Mouse (Mus musculus) heart, postnatal 0 days (tissue): Measurements from ENCODE around the gene Calml3. TPM values are rescaled to one million over a fixed set of nuclear protein-coding genes. Genes with fewer than 3 reads are reported as not detected.

Source experiments
- ATAC-seq: fragments of 200-750 bp; cut with Nextera tagmentation; 2 replicates; pipeline ENCODE4 v1.8.0; 2017; ENCODE audit warnings: low read depth, moderate number of reproducible peaks, moderate library complexity; ENCODE audit not compliant: insufficient read depth
- DNase-seq: peaks from one replicate; pipeline ENCODE4 v3.0.0-alpha.2; 2016; ENCODE audit warnings: low spot score
- H3K27ac ChIP-seq: fragments of 300-500 bp; sonication (generic); 2 replicates; pipeline ENCODE4 v1.5.1; 2014; ENCODE audit warnings: low read depth, mild to moderate bottlenecking
- H3K27me3 ChIP-seq: fragments of 300-500 bp; sonication (generic); 2 replicates; pipeline ENCODE4 v1.6.1; 2014; ENCODE audit warnings: low read length, mixed read lengths; ENCODE audit not compliant: control insufficient read depth, insufficient read depth
- H3K36me3 ChIP-seq: fragments of 300-500 bp; sonication (generic); replicated peaks from 2 replicates; pipeline ENCODE4 v1.6.1; 2014; ENCODE audit warnings: low read length, mixed read lengths; ENCODE audit not compliant: control insufficient read depth, insufficient read depth
- H3K4me1 ChIP-seq: fragments of 300-500 bp; sonication (generic); 2 replicates; pipeline ENCODE4 v1.6.1; 2014; ENCODE audit warnings: antibody characterized with exemption; ENCODE audit not compliant: control insufficient read depth, insufficient read depth
- H3K4me2 ChIP-seq: fragments of 300-500 bp; sonication (generic); 2 replicates; pipeline ENCODE4 v1.6.1; 2014; ENCODE audit warnings: low read depth, mild to moderate bottlenecking, low read length, moderate library complexity
- H3K4me3 ChIP-seq: fragments of 300-500 bp; sonication (generic); 2 replicates; pipeline ENCODE4 v1.5.1; 2014; ENCODE audit warnings: low read depth, low read length
- H3K9ac ChIP-seq: fragments of 300-500 bp; sonication (generic); replicated peaks from 2 replicates; pipeline ENCODE4 v1.6.1; 2014; ENCODE audit warnings: low read depth, low read length, mixed read lengths
- H3K9me3 ChIP-seq: fragments of 300-500 bp; sonication (generic); replicated peaks from 2 replicates; pipeline ENCODE4 v1.6.1; 2016; ENCODE audit warnings: low read length; ENCODE audit not compliant: control insufficient read depth
- CTCF ChIP-seq: IDR thresholded peaks from 2 replicates; pipeline ENCODE4 v1.5.1; 2016; ENCODE audit warnings: antibody characterized with exemption, control low read depth, low read depth
- EP300 ChIP-seq: IDR thresholded peaks from 2 replicates; pipeline ENCODE4 v1.6.1; 2016; ENCODE audit warnings: antibody characterized with exemption, low read depth
- WGBS: fragments of 180-500 bp; shearing (Covaris S2); extraction: QIAGEN DNeasy Blood & Tissue Kit; methylation state at CpG from one replicate; pipeline ENCODE4 v1.1.7; 2014; 5-methylcytosine and 5-hydroxymethylcytosine counted together
- polyA plus RNA-seq: library from polyadenylated mRNA; unstranded; fragments of >200 nt; fragmentation: Nextera tagmentation; extraction: Ambion mirVana; gene quantifications from 2 replicates; pipeline ENCODE4 v1.2.1, GENCODE M21; 2015
- total RNA-seq: library from RNA; depleted of rRNA; stranded (reverse); fragments of >200 nt; gene quantifications from 2 replicates; pipeline ENCODE4 v1.2.3, GENCODE M21; 2014; ENCODE audit warnings: low replicate concordance

Calml3 gene
- total and polyA plus RNA-seq, 2 experiments from 2014 or later = not detected

- H3K36me3 ChIP-seq = no peaks in the 10 kb centered on the region
- DNase-seq = no peak
- 0 out of 2 replicates have a peak, but pooled peaks cover 8% of the 10 kb centered on the region for H3K4me1 ChIP-seq
- no peak overlapping the region for H3K9ac ChIP-seq
- H3K27ac ChIP-seq = no peak overlapping the region
- TF ChIP-seq CTCF (no peak), EP300 (no peak)
- no peaks in the 10 kb centered on the region for H3K27me3 ChIP-seq
- no peaks in the 10 kb centered on the region for H3K9me3 ChIP-seq
- no peak overlapping the region for H3K4me2 ChIP-seq
- H3K4me3 ChIP-seq = no peak overlapping the region
- whole genome bisulfite sequencing = 72% methylated on average over 2 of the region's 2 CpGs
- ATAC-seq = no peak
Measured at GRCm38 (mm10) chr13:3789531-3789930, 14.6 kb downstream of the Calml3 start.

GRCm38 (mm10) chr13:3788588-3788987 is 15.5 kb downstream of the Calml3 start:
- H3K4me1 ChIP-seq = 0 out of 2 replicates have a peak, but pooled peaks cover 8% of the 10 kb centered on the region
- no peaks in the 10 kb centered on the region for H3K9me3 ChIP-seq
- TF ChIP-seq EP300 (no peak), CTCF (no peak)
- H3K36me3 ChIP-seq = no peaks in the 10 kb centered on the region
- H3K4me3 ChIP-seq = no peak overlapping the region
- no peak overlapping the region for H3K4me2 ChIP-seq
- WGBS = 83% methylated on average over 2 of the region's 2 CpGs
- no peak overlapping the region for H3K9ac ChIP-seq
- ATAC-seq (no peak), DNase-seq (no peak)
- H3K27me3 ChIP-seq = no peaks in the 10 kb centered on the region
- H3K27ac ChIP-seq = no peak overlapping the region

- TF ChIP-seq EP300 (no peak), CTCF (no peak)
- no peak overlapping the region for H3K9ac ChIP-seq
- no peaks in the 10 kb centered on the region for H3K9me3 ChIP-seq
- H3K4me1 ChIP-seq = 0 out of 2 replicates have a peak, but pooled peaks cover 7% of the 10 kb centered on the region
- no peaks in the 10 kb centered on the region for H3K36me3 ChIP-seq
- DNase-seq (no peak), ATAC-seq (no peak)
- H3K27me3 ChIP-seq = no peaks in the 10 kb centered on the region
- H3K4me2 ChIP-seq = no peak overlapping the region
- no peak overlapping the region for H3K4me3 ChIP-seq
- WGBS = 82% methylated on average over 3 of the region's 3 CpGs
- H3K27ac ChIP-seq = no peak overlapping the region
Measured at GRCm38 (mm10) chr13:3787644-3788043, 16.5 kb downstream of the Calml3 start.

GRCm38 (mm10) chr13:3787102-3787501 is 17.0 kb downstream of the Calml3 start:
- Histone ChIP-seq H3K4me3 (no peak overlapping the region), H3K27me3 (no peaks in the 10 kb centered on the region), H3K4me2 (no peak overlapping the region), H3K4me1 (0 out of 2 replicates have a peak, but pooled peaks cover 6% of the 10 kb centered on the region), H3K9me3 (no peaks in the 10 kb centered on the region), H3K36me3 (no peaks in the 10 kb centered on the region), H3K9ac (no peak overlapping the region), H3K27ac (no peak overlapping the region)
- WGBS = 32% methylated on average over 4 of the region's 4 CpGs
- ATAC-seq = no peak
- TF ChIP-seq EP300 = no peak
- TF ChIP-seq CTCF = no peak
- DNase-seq = no peak

- Histone ChIP-seq H3K4me2 (no peak overlapping the region), H3K27ac (no peak overlapping the region), H3K4me1 (no peaks in the 10 kb centered on the region), H3K9ac (no peak overlapping the region), H3K36me3 (no peaks in the 10 kb centered on the region), H3K27me3 (no peaks in the 10 kb centered on the region), H3K9me3 (no peaks in the 10 kb centered on the region), H3K4me3 (no peak overlapping the region)
- no peak for TF ChIP-seq CTCF
- no peak for TF ChIP-seq EP300
- DNase-seq (no peak), ATAC-seq (no peak)
- WGBS = 69% methylated on average over 2 of the region's 2 CpGs
Measured at GRCm38 (mm10) chr13:3783621-3784020, 20.5 kb downstream of the Calml3 start.

GRCm38 (mm10) chr13:3782499-3782898 is 21.6 kb downstream of the Calml3 start:
- ATAC-seq = no peak
- Histone ChIP-seq H3K9ac (no peak overlapping the region), H3K4me2 (no peak overlapping the region), H3K4me1 (no peaks in the 10 kb centered on the region), H3K4me3 (no peak overlapping the region), H3K27me3 (no peaks in the 10 kb centered on the region), H3K27ac (no peak overlapping the region), H3K36me3 (no peaks in the 10 kb centered on the region), H3K9me3 (no peaks in the 10 kb centered on the region)
- TF ChIP-seq CTCF (no peak), EP300 (no peak)
- DNase-seq = no peak
- WGBS = 32% methylated on average over 2 of the region's 2 CpGs
